Mouse (Mus musculus) layer of hippocampus, adult 8-10 months (tissue): ENCODE measurements at regions not wholly inside any gene's neighbourhood (a gene's known extent, or its start where the extent isn't known, plus 50 kb on each side); places are given as distances from the start of the nearest gene placed in this dataset.
A peak's percentile ranks its signal among the peaks of the same experiment; 100 is the strongest.

ENCODE experiments used
- DNase-seq, 2 experiments: peaks; one replicate each; pipeline ENCODE4 v3.0.0; 2022; ENCODE audit warnings: low spot score in 2 of 2

DNA sequence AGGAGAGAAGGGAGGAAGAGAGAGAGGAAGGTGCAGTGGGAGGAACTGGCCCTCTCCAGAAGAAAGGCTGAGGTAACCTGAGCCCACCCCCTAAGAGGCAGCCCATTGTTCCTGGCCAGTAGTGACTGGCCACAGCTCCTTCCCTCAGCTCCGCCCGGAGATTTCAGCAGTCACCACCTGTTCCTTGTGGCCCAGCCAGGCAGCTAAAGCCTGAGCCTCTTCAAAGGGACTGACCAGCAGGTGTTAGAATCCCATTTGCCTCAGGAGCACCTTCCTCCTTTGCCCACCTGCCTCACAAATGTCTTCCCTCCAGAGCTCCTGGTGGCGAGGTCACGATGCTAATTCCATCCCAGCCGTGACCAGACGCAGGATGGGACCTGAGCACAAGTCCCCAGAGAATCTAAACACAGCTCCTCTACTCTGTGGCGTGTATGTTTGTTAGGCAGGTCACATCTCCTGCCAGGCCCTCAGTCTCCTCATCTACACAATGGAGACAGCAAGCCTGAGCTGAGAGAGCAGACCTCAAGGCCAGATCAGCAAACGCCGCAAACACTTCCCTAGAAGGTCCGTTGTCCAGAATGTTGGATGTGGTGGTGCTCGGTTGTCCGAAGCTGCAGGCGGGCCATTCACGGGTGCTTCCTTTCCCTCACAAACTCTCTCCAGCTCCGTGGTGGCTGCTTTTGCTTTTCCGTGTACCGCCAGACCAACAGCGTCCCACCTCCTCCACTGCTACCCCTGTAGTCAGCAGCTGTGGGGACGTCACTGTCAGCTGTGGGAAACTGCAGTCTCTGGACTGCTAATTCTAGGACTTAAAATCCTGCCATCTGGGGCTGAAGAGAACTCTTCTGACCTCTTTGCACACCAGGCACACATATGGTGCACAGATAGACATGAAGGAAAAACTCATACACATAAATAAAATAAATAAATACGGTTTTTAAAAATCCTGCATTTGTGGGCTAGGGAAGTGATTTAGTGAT, 145.8 kb upstream of the Rad23b start:
- DNase-seq = no peak

DNA sequence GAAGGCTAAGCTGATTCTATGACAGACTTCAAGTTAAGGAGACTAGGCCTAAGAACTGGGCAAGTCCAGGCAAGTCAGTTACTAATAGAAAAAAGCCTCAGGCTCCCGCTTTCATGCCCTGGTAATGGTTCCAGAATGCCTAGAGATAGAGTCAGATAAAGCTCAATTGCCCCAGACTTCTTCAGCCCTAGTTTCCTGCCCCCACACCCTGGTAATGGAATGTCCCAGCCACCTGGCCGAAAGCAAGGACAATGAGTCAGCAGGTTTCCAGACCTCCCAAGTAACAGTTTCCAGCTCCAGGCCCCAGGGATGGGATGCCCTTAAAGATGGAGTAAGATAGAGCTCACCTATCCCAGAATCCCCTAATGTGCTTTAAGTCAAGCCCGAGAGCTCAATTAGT, 143.6 kb upstream of the Rad23b start:
- DNase-seq = no peak

- no peak for DNase-seq
Observed at GRCm38 (mm10) chr4:55207749-55208385, 142.0 kb upstream of the Rad23b start.

GRCm38 (mm10) chr4:55208386-55209345, 141.2 kb upstream of the Rad23b start:
- no peak for DNase-seq

DNA sequence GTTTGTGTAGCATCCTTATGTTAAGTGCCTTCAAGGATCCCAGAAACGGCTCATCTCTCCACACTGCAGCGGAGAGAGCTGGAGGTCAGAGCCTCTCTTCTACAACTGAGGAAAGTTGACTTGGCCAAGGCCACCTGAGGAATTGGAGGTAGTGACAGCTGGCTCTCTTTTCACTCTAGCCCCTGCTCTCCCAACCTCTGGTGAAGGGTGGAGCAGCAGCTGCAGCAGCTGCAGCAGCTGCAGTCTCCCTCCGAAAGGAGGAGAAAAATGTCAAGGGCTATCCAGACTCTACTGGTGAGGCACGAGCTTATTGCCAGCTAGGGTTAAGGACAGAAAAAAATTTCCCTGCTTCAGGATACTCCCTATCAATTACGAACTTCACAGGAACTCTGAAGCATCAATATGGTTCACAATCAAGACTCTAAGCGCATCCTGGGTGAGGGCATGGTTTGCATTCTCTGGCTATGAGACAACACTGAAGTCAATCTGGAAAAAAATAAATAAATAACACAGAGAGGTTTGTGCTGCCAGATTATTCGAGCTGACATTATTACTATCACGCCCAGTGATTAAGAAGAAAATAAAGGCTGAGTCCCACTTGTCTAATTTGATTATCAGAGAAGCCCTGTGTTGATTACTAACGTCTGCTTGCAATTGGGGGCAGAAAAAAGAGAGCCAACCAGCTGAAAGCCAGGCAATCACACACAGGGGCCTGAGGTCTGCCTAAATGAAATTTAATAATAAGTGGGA, 134.2 kb upstream of the Rad23b start:
- no peak for DNase-seq

- DNase-seq = no peak
Observed at GRCm38 (mm10) chr4:55216175-55216545, 133.7 kb upstream of the Rad23b start.

GRCm38 (mm10) chr4:55225766-55226165, 124.1 kb upstream of the Rad23b start:
- no peak for DNase-seq

DNA sequence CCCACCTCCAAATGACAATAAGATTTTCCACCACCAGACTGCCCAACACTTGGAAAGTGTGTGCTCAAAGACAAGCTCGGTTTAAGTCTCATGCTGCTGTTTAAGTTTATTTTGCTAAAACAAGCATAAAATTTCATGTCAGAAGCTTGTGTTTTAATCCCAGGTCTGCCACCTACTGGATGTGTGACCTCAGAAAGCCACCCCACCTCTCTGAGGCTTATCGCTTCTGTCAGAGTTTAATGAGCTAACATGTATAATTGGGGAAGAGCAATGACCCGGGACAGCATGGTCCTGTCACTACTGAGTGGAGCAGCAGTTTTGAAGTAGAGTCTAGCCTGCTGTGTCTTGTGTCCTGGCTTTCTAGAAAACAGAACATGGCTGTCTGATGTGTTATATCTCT, 122.4 kb upstream of the Rad23b start:
- DNase-seq = no peak

DNA sequence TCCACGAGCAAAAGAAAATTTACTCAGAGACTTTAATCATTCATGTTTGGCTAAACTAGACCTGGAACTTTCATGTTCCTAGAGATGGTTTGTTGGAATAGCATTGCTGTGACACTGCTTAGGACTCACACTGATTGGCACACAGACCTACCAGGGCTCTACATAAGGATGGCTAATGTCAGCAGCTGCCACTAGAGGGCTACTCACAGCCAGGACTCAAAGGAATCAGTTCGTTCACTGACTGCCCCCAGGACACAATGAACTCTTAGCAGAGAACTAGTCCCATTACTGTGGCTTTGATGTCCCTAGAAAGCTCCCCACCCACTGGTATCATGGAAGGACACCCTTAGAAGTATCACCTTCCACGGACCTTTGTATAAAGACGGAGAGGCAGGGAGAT, 118.3 kb upstream of the Rad23b start:
- DNase-seq = no peak

DNA sequence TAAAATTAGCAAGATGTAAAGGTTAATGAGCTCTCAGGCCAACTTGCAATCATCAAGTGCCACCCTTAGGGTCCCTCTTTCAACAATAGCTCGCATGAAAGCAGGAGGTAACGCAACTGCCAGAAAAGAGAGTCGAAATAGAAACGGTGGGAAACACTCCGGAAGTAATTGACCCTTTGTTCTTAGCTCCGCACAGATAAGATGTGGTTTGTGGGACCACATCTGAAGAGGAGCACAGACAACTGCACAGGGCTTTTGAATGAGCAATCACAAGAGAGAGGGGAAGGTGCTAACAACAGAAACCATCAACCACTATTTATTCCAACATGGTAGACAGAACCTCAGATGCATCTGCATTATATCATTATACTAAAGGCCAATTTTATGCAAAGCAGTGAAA, 112.0 kb upstream of the Rad23b start:
- no peak for DNase-seq

GRCm38 (mm10) chr4:55240450-55240849, 109.4 kb upstream of the Rad23b start:
- peak; percentile 31 to 82 for DNase-seq

DNA sequence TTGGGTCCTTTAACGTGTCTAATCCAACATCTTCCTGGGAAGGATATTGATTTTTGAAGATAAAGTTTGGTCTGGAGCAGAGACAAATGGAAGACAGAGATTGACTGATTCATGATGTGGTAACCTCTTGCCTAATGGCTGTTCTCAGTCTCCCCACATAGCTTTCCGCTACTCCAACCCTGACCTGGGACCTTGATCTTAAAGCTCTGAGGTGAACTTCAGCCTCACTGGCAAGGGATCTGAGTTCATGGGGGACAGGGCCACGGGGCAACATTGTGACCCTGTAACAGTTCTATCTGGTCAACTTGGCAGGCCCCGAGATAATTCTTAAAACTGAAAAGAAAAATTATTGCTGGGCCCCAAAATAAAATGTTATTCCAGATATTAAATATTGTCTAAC, 107.5 kb upstream of the Rad23b start:
- no peak for DNase-seq

- DNase-seq = no peak
Observed at GRCm38 (mm10) chr4:55243091-55244058, 106.5 kb upstream of the Rad23b start.

DNA sequence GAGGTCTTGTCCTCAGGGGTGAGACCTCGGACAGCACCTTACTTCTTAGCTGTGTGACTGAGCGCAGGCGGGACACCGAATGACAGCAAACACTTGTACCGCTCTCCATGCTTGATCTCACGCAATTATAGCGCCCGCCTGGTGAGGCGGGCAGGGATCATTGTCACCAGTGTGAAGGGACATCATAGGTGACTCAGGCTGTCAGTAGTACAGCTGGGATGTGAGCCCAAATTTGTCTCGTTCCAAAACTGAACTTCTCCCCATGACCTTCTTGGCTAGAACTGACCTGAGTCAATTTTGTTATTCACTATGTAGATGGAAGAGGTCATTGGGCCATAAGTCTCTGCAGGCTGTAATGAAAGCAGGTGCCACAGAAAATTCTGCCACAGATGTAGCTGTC, 104.1 kb upstream of the Rad23b start:
- no peak for DNase-seq

DNA sequence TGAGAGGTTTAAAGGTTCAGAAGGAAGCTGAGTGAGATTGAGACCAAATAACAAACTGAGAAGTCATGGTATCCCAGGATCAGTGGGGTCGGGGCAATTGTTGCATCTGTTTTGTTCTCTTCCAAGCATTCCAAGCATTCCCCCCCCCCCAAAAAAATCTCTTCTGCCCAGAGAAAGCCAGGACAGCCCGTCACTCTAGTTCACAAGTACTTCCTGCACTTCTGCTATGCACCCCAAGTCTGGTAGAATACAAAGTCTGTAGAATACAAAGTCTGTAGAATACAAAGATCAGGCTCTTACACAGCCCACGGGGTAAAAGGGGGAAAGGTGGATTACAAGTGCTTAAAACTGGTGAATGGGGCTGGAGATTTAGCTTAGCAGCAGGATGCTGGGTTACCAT, 99.5 kb upstream of the Rad23b start:
- no peak for DNase-seq

GRCm38 (mm10) chr4:55251546-55251945, 98.3 kb upstream of the Rad23b start:
- DNase-seq = no peak

GRCm38 (mm10) chr4:55253769-55254168, 96.1 kb upstream of the Rad23b start:
- no peak for DNase-seq

GRCm38 (mm10) chr4:55271965-55272630, 77.7 kb upstream of the Rad23b start:
- no peak for DNase-seq

DNA sequence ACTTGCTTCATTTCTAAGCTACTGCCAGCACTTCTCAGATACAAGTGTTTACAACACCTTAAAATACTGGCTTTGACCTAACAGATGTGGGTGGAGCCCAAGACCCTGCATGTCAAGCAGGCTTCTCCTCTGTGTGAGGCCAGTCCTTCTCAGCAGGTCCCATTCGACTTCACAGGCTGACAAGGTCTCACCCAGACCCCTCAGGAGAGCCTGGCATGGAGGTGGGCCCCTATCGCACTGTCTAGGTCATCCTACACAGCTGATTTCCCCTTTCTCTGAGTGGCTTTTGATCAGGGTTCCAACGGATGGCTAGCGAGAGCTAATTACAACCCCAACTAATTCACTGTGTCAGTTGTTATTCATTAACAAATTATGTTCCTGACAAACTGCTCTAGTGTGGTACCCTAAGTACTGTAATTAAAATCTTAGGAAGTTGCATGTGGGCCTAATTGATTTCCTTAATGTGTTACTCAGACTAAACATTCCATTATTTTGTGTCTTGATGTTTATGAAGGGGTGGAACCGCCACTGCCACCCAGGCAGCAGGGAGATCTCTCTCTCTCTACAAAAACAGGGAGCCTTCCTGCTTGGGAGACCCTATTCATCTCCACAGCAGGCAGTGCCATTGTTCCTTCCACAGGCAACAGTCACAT, 73.4 kb upstream of the Rad23b start:
- DNase-seq = no peak
